Mouse (Mus musculus) heart, embryonic 16.5 days (tissue): Measurements from ENCODE around the gene A030005L19Rik. TPM values are rescaled to one million over a fixed set of nuclear protein-coding genes. Genes with fewer than 3 reads are reported as not detected.
"Not testable (repeated sequence)": the region's sequence is repeated elsewhere in the genome, so short reads cannot be mapped to it uniquely, and the experiment has no call there.

ENCODE experiments used
- ATAC-seq: fragments of 200-750 bp; cut with Nextera tagmentation; replicated peaks from 2 replicates; pipeline ENCODE4 v1.8.0; 2017; ENCODE audit warnings: moderate number of reproducible peaks; ENCODE audit not compliant: insufficient read depth, low FRiP score; ENCODE audit errors: extremely low read depth
- H3K27ac ChIP-seq: fragments of 300-500 bp; sonication (generic); 2 replicates; pipeline ENCODE4 v1.5.1; 2014; ENCODE audit warnings: mild to moderate bottlenecking, low read length, control low read depth, moderate library complexity
- H3K27me3 ChIP-seq: fragments of 300-500 bp; sonication (generic); 2 replicates; pipeline ENCODE4 v1.6.1; 2014; ENCODE audit warnings: low read length, mixed read lengths; ENCODE audit not compliant: control insufficient read depth, insufficient read depth
- H3K36me3 ChIP-seq: fragments of 300-500 bp; sonication (generic); 2 replicates; pipeline ENCODE4 v1.6.1; 2014; ENCODE audit not compliant: control insufficient read depth, insufficient read depth
- H3K4me1 ChIP-seq: fragments of 300-500 bp; sonication (generic); 2 replicates; pipeline ENCODE4 v1.6.1; 2014; ENCODE audit warnings: low read length, mixed read lengths; ENCODE audit not compliant: control insufficient read depth, insufficient read depth
- H3K4me2 ChIP-seq: fragments of 300-500 bp; sonication (generic); 2 replicates; pipeline ENCODE4 v1.6.1; 2014; ENCODE audit warnings: low read depth, mild to moderate bottlenecking, control low read depth, low read length
- H3K4me3 ChIP-seq: fragments of 300-500 bp; sonication (generic); 2 replicates; pipeline ENCODE4 v1.5.1; 2014; ENCODE audit warnings: mild to moderate bottlenecking, control low read depth, low read length
- H3K9ac ChIP-seq: fragments of 300-500 bp; sonication (generic); 2 replicates; pipeline ENCODE4 v1.6.1; 2014; ENCODE audit warnings: low read length, control low read depth
- H3K9me3 ChIP-seq: fragments of 300-500 bp; sonication (generic); replicated peaks from 2 replicates; pipeline ENCODE4 v1.6.1; 2016; ENCODE audit warnings: low read length; ENCODE audit not compliant: control insufficient read depth
- WGBS: fragments of 180-500 bp; shearing (Covaris S2); extraction: QIAGEN DNeasy Blood & Tissue Kit; methylation state at CpG from one replicate; pipeline ENCODE4 v1.1.7; 2014; 5-methylcytosine and 5-hydroxymethylcytosine counted together
- polyA plus RNA-seq: library from polyadenylated mRNA; unstranded; fragments of >200 nt; fragmentation: Nextera tagmentation; extraction: Ambion mirVana; gene quantifications from 2 replicates; pipeline ENCODE4 v1.2.1, GENCODE M21; 2015

Gene A030005L19Rik
- polyA plus RNA-seq = not detected in 2 replicates

- H3K36me3 ChIP-seq = no peaks in the 10 kb centered on the region
- H3K4me3 ChIP-seq = no peak within 1 kb of the TSS
- no peak within 1 kb of the TSS for H3K27ac ChIP-seq
- H3K27me3 ChIP-seq = no peaks in the 10 kb centered on the region
- no peak for ATAC-seq
- H3K9me3 ChIP-seq = no peaks in the 10 kb centered on the region
- no peak within 1 kb of the TSS for H3K4me2 ChIP-seq
- H3K9ac ChIP-seq = no peak within 1 kb of the TSS
- 83% methylated on average over 3 of the region's 3 CpGs for whole genome bisulfite sequencing
- no peaks in the 10 kb centered on the region for H3K4me1 ChIP-seq
Measured at GRCm38 (mm10) chr1:82913025-82913424, at the start of gene A030005L19Rik. A030005L19Rik (plus strand) TSS chr1:82913325.

GRCm38 (mm10) chr1:82870202-82870601 is 42.9 kb upstream of the A030005L19Rik start:
- ATAC-seq = no peak
- Histone ChIP-seq H3K9me3 (no peaks in the 10 kb centered on the region), H3K27me3 (no peaks in the 10 kb centered on the region), H3K4me3 (no peak overlapping the region), H3K4me1 (peaks cover 14% of the 10 kb centered on the region), H3K36me3 (peaks cover 11% of the 10 kb centered on the region), H3K4me2 (no peak overlapping the region), H3K9ac (no peak overlapping the region), H3K27ac (no peak overlapping the region)
- 84% methylated on average over 3 of the region's 3 CpGs for WGBS

GRCm38 (mm10) chr1:82879172-82879571 is 34.0 kb upstream of the A030005L19Rik start:
- no peak for ATAC-seq
- Histone ChIP-seq H3K27me3 (no peaks in the 10 kb centered on the region), H3K4me1 (no peaks in the 10 kb centered on the region), H3K9me3 (no peaks in the 10 kb centered on the region), H3K4me3 (no peak overlapping the region), H3K9ac (no peak overlapping the region), H3K27ac (no peak overlapping the region), H3K36me3 (peaks cover 33% of the 10 kb centered on the region), H3K4me2 (no peak overlapping the region)
- WGBS = 72% methylated on average over 2 of the region's 2 CpGs

GRCm38 (mm10) chr1:82880196-82880595 is 32.9 kb upstream of the A030005L19Rik start:
- H3K4me2 ChIP-seq = no peak overlapping the region
- no peaks in the 10 kb centered on the region for H3K4me1 ChIP-seq
- WGBS = 79% methylated on average over 8 of the region's 8 CpGs
- no peaks in the 10 kb centered on the region for H3K9me3 ChIP-seq
- no peak overlapping the region for H3K9ac ChIP-seq
- H3K27me3 ChIP-seq = no peaks in the 10 kb centered on the region
- H3K27ac ChIP-seq = no peak overlapping the region
- H3K4me3 ChIP-seq = no peak overlapping the region
- ATAC-seq = no peak
- peaks cover 35% of the 10 kb centered on the region for H3K36me3 ChIP-seq

GRCm38 (mm10) chr1:82893269-82893668 is 19.9 kb upstream of the A030005L19Rik start:
- H3K9me3 ChIP-seq = no peaks in the 10 kb centered on the region
- H3K27me3 ChIP-seq = no peaks in the 10 kb centered on the region
- H3K27ac ChIP-seq = no peak overlapping the region
- H3K4me3 ChIP-seq = no peak overlapping the region
- no peaks in the 10 kb centered on the region for H3K4me1 ChIP-seq
- no peak overlapping the region for H3K4me2 ChIP-seq
- H3K36me3 ChIP-seq = peaks cover 25% of the 10 kb centered on the region
- H3K9ac ChIP-seq = no peak overlapping the region
- ATAC-seq = no peak
- WGBS = 93% methylated on average over 7 of the region's 7 CpGs

- peaks cover 19% of the 10 kb centered on the region for H3K36me3 ChIP-seq
- no peak overlapping the region for H3K4me3 ChIP-seq
Measured at GRCm38 (mm10) chr1:82900567-82900966, 12.6 kb upstream of the A030005L19Rik start.

GRCm38 (mm10) chr1:82901201-82901600 is 11.9 kb upstream of the A030005L19Rik start:
- WGBS = 90% methylated on average over 3 of the region's 3 CpGs
- Histone ChIP-seq H3K27me3 (no peaks in the 10 kb centered on the region), H3K36me3 (peaks cover 19% of the 10 kb centered on the region), H3K9me3 (no peaks in the 10 kb centered on the region), H3K4me3 (no peak overlapping the region), H3K9ac (no peak overlapping the region), H3K27ac (no peak overlapping the region), H3K4me1 (no peaks in the 10 kb centered on the region), H3K4me2 (no peak overlapping the region)
- ATAC-seq = no peak

More at GRCm38 (mm10) chr1:82900567-82900966, 12.6 kb upstream of the A030005L19Rik start:
- H3K9me3 ChIP-seq = no peaks in the 10 kb centered on the region
- H3K27me3 ChIP-seq = no peaks in the 10 kb centered on the region
- no peak overlapping the region for H3K4me2 ChIP-seq
- H3K9ac ChIP-seq = no peak overlapping the region
- H3K4me1 ChIP-seq = no peaks in the 10 kb centered on the region
- no peak for ATAC-seq
- H3K27ac ChIP-seq = no peak overlapping the region
- WGBS = 90% methylated on average over 1 of the region's 1 CpGs

GRCm38 (mm10) chr1:82905886-82906285 is 7.2 kb upstream of the A030005L19Rik start:
- no peak overlapping the region for H3K4me2 ChIP-seq
- ATAC-seq = no peak
- no peaks in the 10 kb centered on the region for H3K27me3 ChIP-seq
- H3K4me1 ChIP-seq = no peaks in the 10 kb centered on the region
- no peak overlapping the region for H3K27ac ChIP-seq
- peaks cover 16% of the 10 kb centered on the region for H3K36me3 ChIP-seq
- H3K9ac ChIP-seq = no peak overlapping the region
- no peak overlapping the region for H3K4me3 ChIP-seq
- WGBS = 47% methylated on average over 3 of the region's 3 CpGs
- no peaks in the 10 kb centered on the region for H3K9me3 ChIP-seq

GRCm38 (mm10) chr1:82913434-82913833 is 309 bp downstream of the A030005L19Rik start:
- not testable (repeated sequence) for H3K27me3 ChIP-seq, H3K9me3 ChIP-seq, ATAC-seq, H3K27ac ChIP-seq, H3K9ac ChIP-seq, H3K4me3 ChIP-seq, H3K4me2 ChIP-seq, H3K4me1 ChIP-seq, H3K36me3 ChIP-seq
- 86% methylated on average over 4 of the region's 5 CpGs for WGBS
